Mouse (Mus musculus) myocyte (in vitro differentiated cells): Measurements from ENCODE around the gene Cacna2d4.
A peak's percentile ranks its signal among the peaks of the same experiment; 100 is the strongest.

ENCODE experiments used
- MYOD1 ChIP-seq, 3 experiments: IDR thresholded peaks; one replicate each; pipeline ENCODE4 v1.6.1; 2011; ENCODE audit warnings: control low read depth in 2 of 3, low read depth in 2 of 3, mild to moderate bottlenecking in 2 of 3, moderate library complexity in 1 of 3; ENCODE audit not compliant: insufficient read length in 2 of 3, control insufficient read depth in 1 of 3
- POLR2A ChIP-seq: IDR thresholded peaks from one replicate; pipeline ENCODE4 v1.6.1; 2011; ENCODE audit warnings: low read depth, mild to moderate bottlenecking, control low read depth, moderate library complexity; ENCODE audit not compliant: insufficient read length
- TCF3 ChIP-seq: IDR thresholded peaks from one replicate; pipeline ENCODE4 v1.6.1; 2011; ENCODE audit warnings: low read depth, control low read depth; ENCODE audit not compliant: insufficient read length

DNA sequence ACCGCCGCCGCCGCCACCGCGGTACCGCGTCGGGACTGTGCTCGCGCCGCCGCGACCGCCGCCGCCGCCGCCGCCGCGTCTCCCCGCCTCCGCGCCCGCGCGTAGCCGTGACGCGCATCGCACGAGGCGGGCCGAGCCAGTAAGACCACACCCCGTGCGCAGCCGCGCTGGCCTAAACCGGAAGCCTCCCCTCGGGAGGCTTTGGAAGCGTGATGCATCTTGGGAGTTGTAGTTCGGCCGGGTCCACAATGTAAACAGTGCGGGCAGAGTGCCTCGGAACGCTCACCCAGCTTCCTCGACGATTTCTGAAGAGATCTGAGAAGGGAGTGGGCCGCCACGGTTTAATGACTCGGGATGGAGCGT, 152.3 kb downstream of the Cacna2d4 start:
- TF ChIP-seq POLR2A, result peak; percentile 84
- TF ChIP-seq TCF3, result no peak
- TF ChIP-seq MYOD1 (IDR thresholded peaks at IDR 0.05; ENCODE audit: control insufficient read depth in 1 of 3, insufficient read length in 2 of 3, low read depth in 2 of 3), result no peak
